Mouse (Mus musculus): ENCODE data around the gene Cdkn3. TPM values are rescaled to one million over a fixed set of nuclear protein-coding genes. Genes with fewer than 3 reads are reported as not detected.

Gene Cdkn3
- polyA plus RNA-seq, 1 experiment: 12.5 TPM

DNA sequence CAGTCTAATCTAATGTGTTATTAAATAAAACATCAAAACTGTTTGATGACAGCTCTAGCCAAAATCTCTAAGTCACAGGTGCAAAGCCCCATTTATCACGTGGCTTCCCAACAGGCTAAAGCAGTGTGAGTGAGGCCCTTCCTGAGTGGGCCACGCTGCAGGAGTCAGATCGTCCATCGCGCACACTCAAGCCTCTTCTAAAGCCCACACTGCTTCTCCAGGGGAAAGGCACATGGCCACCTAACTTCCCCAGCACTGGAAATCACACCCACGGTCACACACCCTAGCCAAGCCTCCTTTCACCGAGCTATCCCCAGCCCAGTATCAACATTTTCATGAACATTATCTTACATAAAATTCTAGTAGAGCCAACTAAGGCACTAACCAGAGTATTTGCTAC, 20.7 kb downstream of the Cdkn3 start:
- peaks cover 56% of the 10 kb centered on the region for H3K36me3 ChIP-seq (ENCODE audit: control insufficient read depth, insufficient read depth)
- no peak for TF ChIP-seq USF1 (IDR thresholded peaks at IDR 0.05; ENCODE audit: low read depth)
- no peak for TF ChIP-seq MYOD1 (IDR thresholded peaks at IDR 0.05; ENCODE audit: control insufficient read depth in 1 of 3, insufficient read length in 2 of 3, low read depth in 2 of 3)
- TF ChIP-seq MAX (IDR thresholded peaks at IDR 0.05; ENCODE audit: low read depth): no peak
- TF ChIP-seq E2F4 (IDR thresholded peaks at IDR 0.05; ENCODE audit: insufficient read depth): no peak
- no peak for TF ChIP-seq POLR2AphosphoS2 (IDR thresholded peaks at IDR 0.05; ENCODE audit: insufficient read length, low read depth)
- no peak for TF ChIP-seq REST (IDR thresholded peaks at IDR 0.05; ENCODE audit: insufficient read depth, insufficient read length)
- no peak for TF ChIP-seq POLR2A (IDR thresholded peaks at IDR 0.05; ENCODE audit: insufficient read length, low read depth)

DNA sequence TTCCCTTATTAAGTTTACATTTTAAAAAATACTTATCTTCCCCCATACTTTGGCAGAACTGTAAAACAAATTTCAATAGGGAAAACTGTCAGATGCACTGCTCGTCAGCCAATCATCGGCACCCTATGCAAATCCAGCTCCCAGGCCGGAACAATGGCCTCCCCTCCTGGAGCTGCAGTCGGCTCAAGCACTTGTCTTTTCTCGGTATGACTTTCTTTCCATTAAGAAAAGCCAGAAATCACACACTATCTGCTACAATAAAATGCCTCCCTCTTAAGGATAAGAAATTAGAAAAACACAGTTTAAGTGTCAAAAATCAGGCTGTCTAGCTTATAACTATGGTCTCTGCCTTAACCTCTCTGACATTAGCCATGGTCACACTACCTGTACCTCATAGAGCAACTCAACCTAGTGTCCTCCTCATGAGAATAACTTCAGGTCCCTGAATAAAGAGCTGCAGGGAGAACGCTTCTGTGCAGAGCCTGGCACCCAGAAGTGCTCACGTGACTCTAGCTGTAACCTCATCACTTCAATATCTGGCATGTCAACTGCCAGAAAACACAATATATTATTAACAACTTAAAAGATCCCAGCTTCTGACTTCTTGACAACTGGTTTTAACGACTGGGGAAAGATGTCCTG, 22.0 kb downstream of the Cdkn3 start:
- Histone ChIP-seq H3K4me2 (ENCODE audit: low read depth) (peak overlapping the region; percentile 12), H3ac (ENCODE audit: control insufficient read depth, insufficient read length) (no peak overlapping the region), H3K79me2 (ENCODE audit: control insufficient read depth, insufficient read depth) (peaks cover 81% of the 10 kb centered on the region), H3K36me3 (ENCODE audit: control insufficient read depth, insufficient read depth) (peaks cover 50% of the 10 kb centered on the region), H3K27me3 (ENCODE audit: control insufficient read depth, insufficient read depth, insufficient read length) (no peaks in the 10 kb centered on the region), H3K4me3 (no peak overlapping the region)
- TF ChIP-seq TCF12 (IDR thresholded peaks at IDR 0.05; ENCODE audit: insufficient read depth, poor library complexity, severe bottlenecking): peak; percentile 13
- peak in 1 of 3 experiments; percentile 41 for TF ChIP-seq MYOG (IDR thresholded peaks at IDR 0.05; ENCODE audit: control insufficient read depth in 1 of 3, insufficient read depth in 1 of 3, insufficient read length in 2 of 3, low read depth in 2 of 3)
- no peak for TF ChIP-seq REST (IDR thresholded peaks at IDR 0.05; ENCODE audit: insufficient read depth, insufficient read length)

More for the DNA sequence above, 20.7 kb downstream of the Cdkn3 start:
- Histone ChIP-seq H3K79me2 (ENCODE audit: control insufficient read depth, insufficient read depth) (peaks cover 68% of the 10 kb centered on the region), H3K4me2 (ENCODE audit: low read depth) (no peak overlapping the region), H3K27me3 (ENCODE audit: control insufficient read depth, insufficient read depth, insufficient read length) (no peaks in the 10 kb centered on the region), H3K4me3 (no peak overlapping the region), H3ac (ENCODE audit: control insufficient read depth, insufficient read length) (no peak overlapping the region)

DNA sequence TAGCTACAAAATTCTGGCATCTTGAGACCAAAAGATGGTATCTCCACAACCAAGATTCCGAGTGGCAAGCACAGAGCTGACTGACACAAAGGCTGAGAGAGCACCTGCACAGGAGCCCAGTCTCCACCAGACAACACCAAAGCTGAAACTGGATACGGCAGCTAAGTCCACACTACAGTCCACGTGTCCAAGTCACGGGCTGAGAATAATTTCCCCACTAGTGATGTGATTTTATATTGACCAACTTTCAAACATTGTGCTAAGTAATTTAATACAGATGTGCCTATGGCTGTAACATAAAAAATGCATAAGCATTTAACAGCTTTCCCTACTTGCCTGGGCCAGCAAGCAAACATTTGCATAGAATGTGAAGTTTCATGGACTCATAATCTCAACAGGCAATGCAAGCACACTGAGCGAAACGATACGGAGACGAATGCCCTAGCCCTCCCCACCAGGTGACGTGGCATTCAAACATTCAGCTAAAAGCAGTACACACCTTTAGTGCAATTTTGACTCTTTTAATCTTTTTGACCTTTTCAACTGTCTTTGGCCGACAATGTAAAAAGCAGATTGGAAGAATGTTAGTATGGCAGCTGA, 23.1 kb downstream of the Cdkn3 start:
- no peak overlapping the region for H3ac ChIP-seq (ENCODE audit: control insufficient read depth, insufficient read length)
- no peak overlapping the region for H3K4me2 ChIP-seq (ENCODE audit: low read depth)
- H3K79me2 ChIP-seq (ENCODE audit: control insufficient read depth, insufficient read depth): peaks cover 85% of the 10 kb centered on the region
- TF ChIP-seq MAX (IDR thresholded peaks at IDR 0.05; ENCODE audit: low read depth) (no peak), E2F4 (IDR thresholded peaks at IDR 0.05; ENCODE audit: insufficient read depth) (no peak), POLR2AphosphoS2 (IDR thresholded peaks at IDR 0.05; ENCODE audit: insufficient read length, low read depth) (no peak), SRF (IDR thresholded peaks at IDR 0.05; ENCODE audit: control insufficient read depth, insufficient read length, low read depth) (no peak), TCF3 (IDR thresholded peaks at IDR 0.05; ENCODE audit: insufficient read length, low read depth) (no peak), MYOD1 (IDR thresholded peaks at IDR 0.05; ENCODE audit: control insufficient read depth in 1 of 3, insufficient read length in 2 of 3, low read depth in 2 of 3) (no peak), CEBPB (IDR thresholded peaks at IDR 0.05; ENCODE audit: insufficient read depth, poor library complexity, severe bottlenecking) (no peak), POLR2A (IDR thresholded peaks at IDR 0.05; ENCODE audit: insufficient read length, low read depth) (no peak), MYOG (IDR thresholded peaks at IDR 0.05; ENCODE audit: control insufficient read depth in 1 of 3, insufficient read depth in 1 of 3, insufficient read length in 2 of 3, low read depth in 2 of 3) (no peak), REST (IDR thresholded peaks at IDR 0.05; ENCODE audit: insufficient read depth, insufficient read length) (no peak), TCF12 (IDR thresholded peaks at IDR 0.05; ENCODE audit: insufficient read depth, poor library complexity, severe bottlenecking) (no peak), USF1 (IDR thresholded peaks at IDR 0.05; ENCODE audit: low read depth) (no peak)
- H3K27me3 ChIP-seq (ENCODE audit: control insufficient read depth, insufficient read depth, insufficient read length): no peaks in the 10 kb centered on the region
- H3K36me3 ChIP-seq (ENCODE audit: control insufficient read depth, insufficient read depth): peaks cover 41% of the 10 kb centered on the region
- H3K4me3 ChIP-seq: no peak overlapping the region

DNA sequence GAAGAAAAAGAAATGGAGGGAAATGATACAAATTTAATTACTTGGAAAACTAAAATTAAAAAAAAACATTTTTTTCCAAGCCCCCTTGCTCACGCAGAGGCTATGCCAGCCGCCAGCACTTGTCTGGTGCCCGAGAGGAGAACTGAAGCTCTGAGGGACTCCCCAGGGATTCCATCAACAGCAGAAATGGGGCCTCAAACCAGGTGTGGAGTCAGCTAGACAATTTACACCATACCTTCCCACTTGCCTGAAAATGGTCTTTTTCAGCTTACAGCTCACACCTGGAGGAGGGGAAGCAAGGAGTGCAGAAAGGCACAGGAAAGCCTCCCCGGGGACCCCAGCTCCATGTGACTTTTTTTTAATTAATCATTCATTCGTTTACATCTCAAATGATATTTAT, 24.9 kb downstream of the Cdkn3 start:
- no peak overlapping the region for H3K4me3 ChIP-seq
- H3ac ChIP-seq (ENCODE audit: control insufficient read depth, insufficient read length): no peak overlapping the region
- no peak overlapping the region for H3K4me2 ChIP-seq (ENCODE audit: low read depth)
- H3K79me2 ChIP-seq (ENCODE audit: control insufficient read depth, insufficient read depth): peaks cover 75% of the 10 kb centered on the region
- TF ChIP-seq MYOD1 (IDR thresholded peaks at IDR 0.05; ENCODE audit: control insufficient read depth in 1 of 3, insufficient read length in 2 of 3, low read depth in 2 of 3): no peak
- TF ChIP-seq TCF12 (IDR thresholded peaks at IDR 0.05; ENCODE audit: insufficient read depth, poor library complexity, severe bottlenecking): no peak
- no peak for TF ChIP-seq CEBPB (IDR thresholded peaks at IDR 0.05; ENCODE audit: insufficient read depth, poor library complexity, severe bottlenecking)
- no peak for TF ChIP-seq SRF (IDR thresholded peaks at IDR 0.05; ENCODE audit: control insufficient read depth, insufficient read length, low read depth)
- TF ChIP-seq REST (IDR thresholded peaks at IDR 0.05; ENCODE audit: insufficient read depth, insufficient read length): no peak
- no peak for TF ChIP-seq TCF3 (IDR thresholded peaks at IDR 0.05; ENCODE audit: insufficient read length, low read depth)
- TF ChIP-seq MAX (IDR thresholded peaks at IDR 0.05; ENCODE audit: low read depth): no peak
- TF ChIP-seq E2F4 (IDR thresholded peaks at IDR 0.05; ENCODE audit: insufficient read depth): no peak
- TF ChIP-seq USF1 (IDR thresholded peaks at IDR 0.05; ENCODE audit: low read depth): no peak
- TF ChIP-seq POLR2A (IDR thresholded peaks at IDR 0.05; ENCODE audit: insufficient read length, low read depth): no peak
- no peak for TF ChIP-seq MYOG (IDR thresholded peaks at IDR 0.05; ENCODE audit: control insufficient read depth in 1 of 3, insufficient read depth in 1 of 3, insufficient read length in 2 of 3, low read depth in 2 of 3)
- no peak for TF ChIP-seq POLR2AphosphoS2 (IDR thresholded peaks at IDR 0.05; ENCODE audit: insufficient read length, low read depth)
- peaks cover 23% of the 10 kb centered on the region for H3K36me3 ChIP-seq (ENCODE audit: control insufficient read depth, insufficient read depth)
- H3K27me3 ChIP-seq (ENCODE audit: control insufficient read depth, insufficient read depth, insufficient read length): no peaks in the 10 kb centered on the region

DNA sequence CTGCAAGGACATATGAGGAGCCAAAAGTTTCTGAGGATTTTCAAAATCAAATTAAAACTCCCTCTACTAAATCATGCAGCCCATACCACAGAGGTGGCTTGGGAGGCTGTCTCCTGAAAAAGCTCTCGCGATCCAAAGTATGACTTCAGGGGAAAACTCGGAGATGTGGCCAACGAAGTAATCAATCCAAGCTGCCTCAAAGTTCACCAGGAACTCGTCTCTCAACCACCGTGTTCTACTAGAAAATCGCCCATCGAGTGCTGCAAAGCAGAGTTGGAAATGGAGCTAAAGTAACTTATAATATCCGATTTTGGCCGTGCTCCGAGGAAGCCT, 27.1 kb downstream of the Cdkn3 start:
- no peaks in the 10 kb centered on the region for H3K27me3 ChIP-seq (ENCODE audit: control insufficient read depth, insufficient read depth, insufficient read length)
- peaks cover 53% of the 10 kb centered on the region for H3K79me2 ChIP-seq (ENCODE audit: control insufficient read depth, insufficient read depth)
- peak overlapping the region; percentile 76 for H3K4me2 ChIP-seq (ENCODE audit: low read depth)
- H3K36me3 ChIP-seq (ENCODE audit: control insufficient read depth, insufficient read depth): peaks cover 15% of the 10 kb centered on the region
- H3ac ChIP-seq (ENCODE audit: control insufficient read depth, insufficient read length): peak overlapping the region; percentile 65
- TF ChIP-seq POLR2AphosphoS2 (IDR thresholded peaks at IDR 0.05; ENCODE audit: insufficient read length, low read depth) (no peak), MYOG (IDR thresholded peaks at IDR 0.05; ENCODE audit: control insufficient read depth in 1 of 3, insufficient read depth in 1 of 3, insufficient read length in 2 of 3, low read depth in 2 of 3) (no peak), CEBPB (IDR thresholded peaks at IDR 0.05; ENCODE audit: insufficient read depth, poor library complexity, severe bottlenecking) (no peak), SRF (IDR thresholded peaks at IDR 0.05; ENCODE audit: control insufficient read depth, insufficient read length, low read depth) (no peak), TCF3 (IDR thresholded peaks at IDR 0.05; ENCODE audit: insufficient read length, low read depth) (no peak), REST (IDR thresholded peaks at IDR 0.05; ENCODE audit: insufficient read depth, insufficient read length) (no peak), USF1 (IDR thresholded peaks at IDR 0.05; ENCODE audit: low read depth) (no peak), E2F4 (IDR thresholded peaks at IDR 0.05; ENCODE audit: insufficient read depth) (no peak), TCF12 (IDR thresholded peaks at IDR 0.05; ENCODE audit: insufficient read depth, poor library complexity, severe bottlenecking) (no peak), POLR2A (IDR thresholded peaks at IDR 0.05; ENCODE audit: insufficient read length, low read depth) (no peak), MYOD1 (IDR thresholded peaks at IDR 0.05; ENCODE audit: control insufficient read depth in 1 of 3, insufficient read length in 2 of 3, low read depth in 2 of 3) (no peak), MAX (IDR thresholded peaks at IDR 0.05; ENCODE audit: low read depth) (no peak)
- peak overlapping the region; percentile 59 for H3K4me3 ChIP-seq

All from myocyte (in vitro differentiated cells).